Mouse (Mus musculus): ENCODE measurements around the gene Cbx5. TPM values are rescaled to one million over a fixed set of nuclear protein-coding genes. Genes with fewer than 3 reads are reported as not detected.

Cbx5 gene
- total and polyA plus RNA-seq, 3 experiments, result 15.6 to 57.0 (median 56.5) TPM

DNA sequence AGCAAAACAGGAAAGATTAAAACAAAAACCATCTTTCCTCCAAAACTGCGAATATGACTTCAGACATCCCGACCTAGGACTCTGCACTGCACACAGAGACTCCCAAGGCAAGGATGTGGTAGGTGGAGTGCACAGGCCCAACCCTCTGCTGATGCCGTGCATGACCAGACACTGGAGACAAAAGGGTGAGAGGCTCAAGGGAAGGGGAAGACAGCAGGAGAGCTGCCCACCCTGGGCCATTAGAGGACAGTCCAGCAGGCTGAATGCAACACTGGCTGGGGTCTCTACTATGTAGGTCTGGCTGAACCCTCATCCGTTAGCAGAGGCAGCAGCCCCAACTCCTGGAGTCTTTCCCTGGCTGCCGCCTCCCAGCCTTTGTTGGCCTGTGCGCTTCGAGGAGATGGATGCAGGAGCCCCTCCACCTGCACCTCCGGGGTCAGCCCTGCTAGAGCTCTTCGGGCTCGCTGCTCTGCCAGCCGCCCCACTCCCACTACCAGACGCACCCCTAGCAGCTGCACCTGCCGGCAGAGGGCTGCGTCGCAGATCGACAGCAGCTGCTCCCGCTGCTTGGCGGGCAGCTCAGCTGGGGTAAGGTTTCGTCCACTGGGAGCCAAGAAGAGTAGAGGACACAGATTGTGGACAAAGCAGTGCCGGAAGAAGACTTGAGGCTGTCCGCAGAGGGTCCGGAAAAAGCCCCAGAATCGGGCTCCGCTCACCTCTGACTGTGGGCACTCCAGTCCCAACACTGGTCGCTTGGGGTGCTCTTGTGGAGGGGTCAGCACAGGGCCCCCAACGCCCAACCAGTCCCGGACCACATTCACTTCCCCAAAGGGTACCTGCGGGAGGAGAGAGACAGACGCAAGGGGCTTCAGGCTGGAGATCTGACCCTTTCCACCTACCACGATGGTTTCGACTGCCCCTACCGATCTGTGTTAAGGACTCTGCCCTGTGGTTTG lies 84.0 kb downstream of the Cbx5 start:
- intact Hi-C loops (cut with DNase I), result no loop called here
- no peak overlapping the region for H3K27ac ChIP-seq
- H3K4me3 ChIP-seq, result no peak overlapping the region
- no peak overlapping the region for H3K9ac ChIP-seq (ENCODE audit: low read depth, low read length)
- H3K36me3 ChIP-seq (ENCODE audit: control insufficient read depth, insufficient read depth, low read length), result no peaks in the 10 kb centered on the region
- H3K79me2 ChIP-seq (replicated peaks; ENCODE audit: control insufficient read depth, insufficient read depth, low read length), result no peaks in the 10 kb centered on the region
- WGBS, result 69% methylated on average over 32 of the region's 32 CpGs
- no peaks in the 10 kb centered on the region for H3K27me3 ChIP-seq (ENCODE audit: control insufficient read depth, insufficient read depth, low read length)
- H3K4me1 ChIP-seq (ENCODE audit: control insufficient read depth, insufficient read depth, low read length), result no peaks in the 10 kb centered on the region
- no peak for DNase-seq
- no peak for TF ChIP-seq CTCF (IDR thresholded peaks at IDR 0.05)
- TF ChIP-seq EP300 (IDR thresholded peaks at IDR 0.05; ENCODE audit: insufficient read depth, low read depth, low read length), result no peak
- TF ChIP-seq POLR2A (IDR thresholded peaks at IDR 0.05; ENCODE audit: insufficient read depth, low read depth, low read length), result no peak

DNA sequence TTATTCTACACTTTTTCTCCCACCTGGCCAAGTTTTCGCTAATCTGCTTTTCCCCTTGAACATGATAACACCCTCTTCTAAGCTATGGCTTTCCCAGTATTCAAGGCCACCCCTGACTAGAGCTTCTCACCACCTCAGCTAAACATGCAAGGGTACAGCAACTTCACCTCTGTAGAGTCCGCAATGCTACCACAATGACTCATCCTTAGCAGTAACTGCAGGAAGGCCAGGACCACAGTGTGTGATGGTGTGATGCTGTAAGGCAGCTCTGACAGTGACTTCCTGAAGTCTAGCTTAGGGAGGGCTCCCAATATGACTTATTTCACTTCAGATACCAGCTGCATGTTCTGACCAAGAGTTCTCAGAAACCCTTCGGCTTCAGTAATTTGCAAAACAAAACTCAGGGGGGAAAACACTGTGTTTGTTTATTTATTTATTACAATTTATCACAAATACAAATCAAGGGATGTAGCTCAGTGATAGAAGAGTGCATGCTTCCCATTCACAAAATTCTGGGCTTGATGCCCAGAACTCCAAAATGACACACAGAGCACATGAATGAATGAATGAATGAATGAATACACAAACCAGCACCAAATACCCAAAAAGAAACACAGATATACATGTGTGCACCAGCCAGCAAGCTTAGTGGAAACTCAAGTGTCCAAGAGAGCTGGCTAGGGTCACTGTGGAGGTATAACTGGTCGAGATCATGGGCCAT lies 86.6 kb downstream of the Cbx5 start:
- Histone ChIP-seq H3K4me1 (ENCODE audit: control insufficient read depth, insufficient read depth, low read length) (no peaks in the 10 kb centered on the region), H3K27me3 (ENCODE audit: control insufficient read depth, insufficient read depth, low read length) (no peaks in the 10 kb centered on the region), H3K79me2 (replicated peaks; ENCODE audit: control insufficient read depth, insufficient read depth, low read length) (no peaks in the 10 kb centered on the region), H3K36me3 (ENCODE audit: control insufficient read depth, insufficient read depth, low read length) (no peaks in the 10 kb centered on the region), H3K9ac (ENCODE audit: low read depth, low read length) (no peak overlapping the region), H3K27ac (no peak overlapping the region), H3K4me3 (no peak overlapping the region)
- intact Hi-C loops (cut with DNase I), result no loop called here
- WGBS, result 77% methylated on average over 4 of the region's 4 CpGs
- no peak for DNase-seq
- TF ChIP-seq EP300 (IDR thresholded peaks at IDR 0.05; ENCODE audit: insufficient read depth, low read depth, low read length), result no peak
- no peak for TF ChIP-seq CTCF (IDR thresholded peaks at IDR 0.05)
- no peak for TF ChIP-seq POLR2A (IDR thresholded peaks at IDR 0.05; ENCODE audit: insufficient read depth, low read depth, low read length)

DNA sequence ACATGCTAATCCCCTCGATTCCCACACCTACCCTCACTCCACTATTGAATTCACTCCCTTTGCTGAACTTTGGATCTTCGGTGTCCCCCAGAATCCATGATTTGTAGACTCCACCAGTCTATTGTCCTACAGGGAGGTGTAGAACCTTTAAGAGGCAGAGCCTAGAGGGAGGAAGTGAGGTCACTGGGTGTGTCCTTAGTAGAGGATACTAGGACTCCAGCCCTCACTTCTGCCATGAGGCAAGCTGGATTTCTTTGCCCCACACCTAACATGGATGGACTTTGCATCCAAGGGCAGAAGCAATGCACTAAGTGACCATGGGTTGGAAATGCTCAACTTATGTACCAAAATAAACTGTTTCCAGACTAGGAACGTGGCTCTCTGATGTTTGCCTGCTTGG lies 87.2 kb downstream of the Cbx5 start:
- H3K4me1 ChIP-seq (ENCODE audit: control insufficient read depth, insufficient read depth, low read length), result no peaks in the 10 kb centered on the region
- H3K9ac ChIP-seq (ENCODE audit: low read depth, low read length), result no peak overlapping the region
- H3K79me2 ChIP-seq (replicated peaks; ENCODE audit: control insufficient read depth, insufficient read depth, low read length), result no peaks in the 10 kb centered on the region
- H3K4me3 ChIP-seq, result no peak overlapping the region
- no peaks in the 10 kb centered on the region for H3K36me3 ChIP-seq (ENCODE audit: control insufficient read depth, insufficient read depth, low read length)
- no peak for DNase-seq
- TF ChIP-seq POLR2A (IDR thresholded peaks at IDR 0.05; ENCODE audit: insufficient read depth, low read depth, low read length) (no peak), EP300 (IDR thresholded peaks at IDR 0.05; ENCODE audit: insufficient read depth, low read depth, low read length) (no peak)
- no peak overlapping the region for H3K27ac ChIP-seq
- peaks cover under 1% of the 10 kb centered on the region; the same call in 1 of the 2 replicates for H3K27me3 ChIP-seq (ENCODE audit: control insufficient read depth, insufficient read depth, low read length)
- WGBS, result 79% methylated on average over 3 of the region's 3 CpGs
- intact Hi-C loops (cut with DNase I), result no loop called here

DNA sequence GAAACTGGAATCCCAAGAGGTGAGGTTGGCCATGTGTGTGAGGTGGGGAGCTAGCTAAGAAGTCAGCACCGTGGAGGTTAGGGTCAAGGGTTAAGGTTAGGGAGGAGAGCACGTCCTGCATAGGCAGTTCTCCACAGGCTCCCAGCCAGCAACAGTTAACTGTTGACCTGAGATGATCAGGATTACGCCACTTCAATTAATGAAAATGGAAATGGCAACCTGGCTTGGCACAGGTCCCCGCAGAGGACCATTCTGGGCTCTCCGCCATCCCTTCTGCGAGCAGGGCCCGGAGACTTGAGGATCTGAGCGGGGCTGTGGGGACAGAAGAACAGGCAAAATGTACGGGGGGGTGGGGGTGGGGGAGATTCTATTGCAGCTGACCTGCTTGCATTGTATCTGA lies 91.8 kb downstream of the Cbx5 start:
- WGBS, result 64% methylated on average over 9 of the region's 9 CpGs
- no peaks in the 10 kb centered on the region for H3K79me2 ChIP-seq (replicated peaks; ENCODE audit: control insufficient read depth, insufficient read depth, low read length)
- no peak overlapping the region for H3K9ac ChIP-seq (ENCODE audit: low read depth, low read length)
- DNase-seq, result no peak
- intact Hi-C loops (cut with DNase I), result no loop called here
- peaks cover 7% of the 10 kb centered on the region for H3K27me3 ChIP-seq (ENCODE audit: control insufficient read depth, insufficient read depth, low read length)
- no peak overlapping the region for H3K27ac ChIP-seq
- H3K4me3 ChIP-seq, result no peak overlapping the region
- H3K4me1 ChIP-seq (ENCODE audit: control insufficient read depth, insufficient read depth, low read length), result no peaks in the 10 kb centered on the region
- no peak for TF ChIP-seq POLR2A (IDR thresholded peaks at IDR 0.05; ENCODE audit: insufficient read depth, low read depth, low read length)
- no peak for TF ChIP-seq EP300 (IDR thresholded peaks at IDR 0.05; ENCODE audit: insufficient read depth, low read depth, low read length)
- no peak for TF ChIP-seq CTCF (IDR thresholded peaks at IDR 0.05)
- H3K36me3 ChIP-seq (ENCODE audit: control insufficient read depth, insufficient read depth, low read length), result no peaks in the 10 kb centered on the region

DNA sequence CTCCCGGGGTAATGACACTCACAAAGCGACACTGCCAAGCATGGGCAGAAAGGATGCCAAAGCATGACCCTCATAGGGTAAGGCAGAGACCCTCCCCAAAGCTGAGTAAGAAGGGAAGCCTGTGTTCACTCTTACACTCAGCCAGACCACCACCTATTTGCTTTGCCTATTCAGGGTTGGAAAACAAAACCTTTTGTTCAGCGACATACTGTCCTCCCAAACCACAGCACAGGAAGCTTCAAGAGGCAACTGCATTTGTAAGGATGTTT lies 92.3 kb downstream of the Cbx5 start:
- no peak for TF ChIP-seq EP300 (IDR thresholded peaks at IDR 0.05; ENCODE audit: insufficient read depth, low read depth, low read length)
- TF ChIP-seq CTCF (IDR thresholded peaks at IDR 0.05), result no peak
- Histone ChIP-seq H3K4me1 (ENCODE audit: control insufficient read depth, insufficient read depth, low read length) (no peaks in the 10 kb centered on the region), H3K36me3 (ENCODE audit: control insufficient read depth, insufficient read depth, low read length) (no peaks in the 10 kb centered on the region), H3K27me3 (ENCODE audit: control insufficient read depth, insufficient read depth, low read length) (peaks cover 7% of the 10 kb centered on the region), H3K4me3 (no peak overlapping the region), H3K79me2 (replicated peaks; ENCODE audit: control insufficient read depth, insufficient read depth, low read length) (no peaks in the 10 kb centered on the region), H3K9ac (ENCODE audit: low read depth, low read length) (no peak overlapping the region), H3K27ac (no peak overlapping the region)
- WGBS, result 45% methylated on average over 3 of the region's 3 CpGs
- intact Hi-C loops (cut with DNase I), result no loop called here
- no peak for DNase-seq
